Mouse (Mus musculus) ES-Bruce4 (cell line): Measurements from ENCODE around the gene Stau1. TPM values are rescaled to one million over a fixed set of nuclear protein-coding genes. Genes with fewer than 3 reads are reported as not detected.

Experiments used
- H3K27ac ChIP-seq: 2 replicates; pipeline ENCODE4 v1.5.1; 2012; ENCODE audit warnings: low read length, inconsistent platforms; ENCODE audit not compliant: insufficient read depth
- H3K27me3 ChIP-seq: 2 replicates; pipeline ENCODE4 v1.6.1; 2012; ENCODE audit warnings: mild to moderate bottlenecking, low read length, inconsistent platforms; ENCODE audit not compliant: control insufficient read depth, poor library complexity, insufficient read depth, severe bottlenecking
- H3K36me3 ChIP-seq: 2 replicates; pipeline ENCODE4 v1.6.1; 2012; ENCODE audit warnings: inconsistent platforms, mild to moderate bottlenecking, low read length, moderate library complexity; ENCODE audit not compliant: control insufficient read depth, poor library complexity, insufficient read depth, severe bottlenecking
- H3K4me1 ChIP-seq: one replicate; pipeline ENCODE4 v1.8.1; 2011; ENCODE audit warnings: low read length; ENCODE audit not compliant: control insufficient read depth, insufficient read depth
- H3K4me3 ChIP-seq: 2 replicates; pipeline ENCODE4 v1.5.1; 2011; ENCODE audit warnings: low read depth, mild to moderate bottlenecking, low read length
- H3K9ac ChIP-seq: 2 replicates; pipeline ENCODE4 v1.6.1; 2012; ENCODE audit warnings: low read depth, mild to moderate bottlenecking, inconsistent platforms; ENCODE audit not compliant: poor library complexity, severe bottlenecking
- H3K9me3 ChIP-seq: replicated peaks from 2 replicates; pipeline ENCODE4 v1.6.1; 2012; ENCODE audit warnings: mild to moderate bottlenecking, low read length, inconsistent platforms; ENCODE audit not compliant: control insufficient read depth, poor library complexity, insufficient read depth, severe bottlenecking
- CTCF ChIP-seq: IDR thresholded peaks from one replicate; pipeline ENCODE4 v1.8.1; 2011; ENCODE audit warnings: low read depth, low read length
- EP300 ChIP-seq: IDR thresholded peaks from 2 replicates; pipeline ENCODE4 v1.6.1; 2011; ENCODE audit warnings: low read depth, low read length; ENCODE audit not compliant: insufficient read depth
- POLR2A ChIP-seq: IDR thresholded peaks from one replicate; pipeline ENCODE4 v1.8.1; 2011; ENCODE audit warnings: low read length; ENCODE audit not compliant: insufficient read depth
- polyA plus RNA-seq: library from polyadenylated mRNA; stranded (reverse); fragments of >200 nt; gene quantifications from 2 replicates; pipeline ENCODE4 v1.2.4, GENCODE M21; 2011; ENCODE audit warnings: low read depth; ENCODE audit not compliant: missing spikeins, insufficient read depth, insufficient read length

Stau1 gene
- polyA plus RNA-seq: 50.1 and 55.4 TPM in 2 replicates

DNA sequence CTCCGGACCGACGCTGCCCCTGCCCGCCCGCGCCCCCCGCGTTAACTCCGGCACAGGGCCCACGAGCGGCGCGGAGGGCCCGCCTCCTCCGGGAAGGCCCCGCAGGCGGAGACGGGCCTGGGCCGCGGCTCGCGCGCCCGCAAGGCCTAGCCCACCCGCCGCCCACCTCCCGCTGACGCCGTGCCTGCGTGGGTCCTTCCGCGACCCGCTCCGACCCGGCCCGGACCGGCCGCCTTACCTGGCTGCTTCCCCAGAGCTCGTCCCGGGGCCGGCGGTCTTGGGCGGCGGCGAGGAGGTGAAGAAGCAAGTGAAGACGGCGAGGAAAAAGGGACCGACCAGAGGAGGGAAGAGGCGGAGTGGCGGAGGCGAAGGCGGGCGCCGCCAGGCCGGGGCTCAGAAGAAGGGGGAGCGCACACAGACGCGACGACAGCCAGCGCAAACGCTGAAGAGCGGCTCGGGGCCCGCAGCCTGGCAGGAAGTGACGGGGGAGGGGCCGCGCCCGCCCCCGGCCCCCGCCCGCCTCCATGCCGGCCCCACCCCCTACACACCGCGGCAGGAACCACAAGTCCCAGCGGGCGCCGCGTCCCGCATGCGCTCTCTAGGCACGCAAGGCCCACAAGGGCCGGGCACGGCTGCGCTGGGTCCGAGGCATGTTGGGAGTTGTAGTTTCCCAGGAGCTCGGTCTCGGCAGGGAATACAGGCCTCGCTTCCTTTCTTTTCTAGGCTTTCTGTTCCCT is at the start of gene Stau1:
TSS of gene Stau1 (minus strand) at position 504 of the 737 bp plus-strand sequence.
- TF ChIP-seq CTCF: no peak
- no peak for TF ChIP-seq EP300
- TF ChIP-seq POLR2A: peak; percentile 44

DNA sequence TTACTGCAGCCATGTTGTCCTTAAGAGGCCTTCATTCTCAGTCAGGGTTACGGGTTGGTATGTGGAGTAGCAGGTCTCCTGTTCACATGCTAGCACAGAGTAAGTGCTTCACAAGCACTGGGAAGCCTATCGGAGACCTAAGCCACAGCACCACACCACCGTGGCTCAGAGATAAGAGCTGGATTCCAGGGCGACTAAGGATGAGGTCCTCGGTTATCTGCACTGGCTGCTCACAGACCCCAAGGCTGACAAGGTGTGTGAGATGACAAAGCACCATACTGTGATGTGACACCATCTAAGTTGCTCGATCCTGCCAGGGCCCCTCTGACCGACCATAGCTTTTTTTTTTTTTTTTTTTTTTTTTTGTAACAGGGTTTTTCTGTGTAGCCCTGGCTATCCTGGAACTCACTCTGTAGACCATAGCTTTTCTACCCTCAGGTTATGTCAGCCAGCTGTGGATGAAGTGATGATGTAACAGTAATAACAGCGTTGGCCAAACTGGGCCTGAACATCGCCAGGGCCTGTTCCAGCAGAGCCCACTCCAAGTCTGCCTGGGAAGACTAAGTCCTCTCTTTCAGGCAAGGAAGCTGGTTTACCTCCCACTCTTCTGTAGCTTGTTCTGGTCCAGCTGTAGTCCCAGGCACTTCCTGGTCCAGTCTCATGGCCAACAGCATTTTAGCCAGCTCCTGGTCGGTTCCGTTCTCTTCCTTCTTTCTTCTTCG is 47.5 kb upstream of the Stau1 start:
- peaks cover 22% of the 10 kb centered on the region for H3K36me3 ChIP-seq
- H3K4me1 ChIP-seq: peaks cover 2% of the 10 kb centered on the region
- H3K4me3 ChIP-seq: no peak overlapping the region
- H3K9ac ChIP-seq: no peak overlapping the region
- no peaks in the 10 kb centered on the region for H3K27me3 ChIP-seq
- H3K9me3 ChIP-seq: no peaks in the 10 kb centered on the region
- no peak overlapping the region for H3K27ac ChIP-seq
- no peak for TF ChIP-seq EP300
- no peak for TF ChIP-seq CTCF
- TF ChIP-seq POLR2A: no peak

More for the DNA sequence above, at the start of gene Stau1:
- Histone ChIP-seq H3K9me3 (no peaks in the 10 kb centered on the region), H3K9ac (peak within 1 kb of the TSS; percentile 94), H3K4me3 (peak within 1 kb of the TSS; percentile 97), H3K4me1 (no peaks in the 10 kb centered on the region), H3K36me3 (no peaks in the 10 kb centered on the region), H3K27me3 (no peaks in the 10 kb centered on the region), H3K27ac (peak within 1 kb of the TSS; percentile 91)

DNA sequence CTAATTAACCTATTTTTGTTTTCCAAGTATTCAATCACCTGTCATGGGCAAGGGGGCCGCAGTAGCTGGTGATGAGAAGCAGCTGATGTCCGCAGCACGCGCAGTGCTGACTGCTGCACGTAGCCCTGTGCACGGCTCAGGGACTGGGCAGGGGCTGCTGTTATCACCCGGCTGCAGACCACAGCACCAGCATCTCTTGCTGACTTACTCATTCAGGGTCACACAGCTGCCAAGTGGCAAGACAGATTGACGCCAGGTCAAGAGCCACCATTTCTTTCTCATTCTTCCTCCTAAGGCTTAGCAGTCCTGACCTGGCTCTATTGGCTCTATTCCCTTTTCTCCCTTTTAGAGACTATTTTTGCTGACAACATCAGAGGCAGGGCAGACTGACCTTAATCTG is 43.3 kb upstream of the Stau1 start:
- Histone ChIP-seq H3K9me3 (no peaks in the 10 kb centered on the region), H3K36me3 (peaks cover 45% of the 10 kb centered on the region), H3K4me1 (no peaks in the 10 kb centered on the region), H3K9ac (no peak overlapping the region), H3K27me3 (no peaks in the 10 kb centered on the region), H3K4me3 (no peak overlapping the region), H3K27ac (no peak overlapping the region)
- TF ChIP-seq CTCF (no peak), POLR2A (no peak), EP300 (no peak)

DNA sequence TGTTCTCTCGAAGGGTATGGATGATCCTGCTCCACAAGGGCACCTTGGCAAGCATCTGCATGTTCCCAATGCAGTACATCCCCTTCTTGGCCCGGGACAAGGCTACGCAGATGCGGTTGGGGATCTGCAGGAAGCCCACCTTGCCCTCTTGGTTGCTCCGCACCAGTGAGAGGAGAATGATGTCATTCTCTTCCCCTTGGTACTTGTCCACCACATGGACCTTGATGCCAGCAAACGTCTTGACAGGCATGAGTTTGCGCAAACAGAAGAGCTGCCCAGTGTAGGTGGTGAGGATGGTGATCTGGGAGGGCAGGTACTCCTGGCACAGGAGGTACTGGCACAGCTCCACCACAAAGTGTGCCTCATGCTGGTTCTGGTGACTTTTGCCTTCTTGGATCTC is 42.6 kb upstream of the Stau1 start:
- Histone ChIP-seq H3K9me3 (no peaks in the 10 kb centered on the region), H3K4me3 (no peak overlapping the region), H3K9ac (no peak overlapping the region), H3K27ac (no peak overlapping the region), H3K4me1 (no peaks in the 10 kb centered on the region), H3K27me3 (no peaks in the 10 kb centered on the region), H3K36me3 (peaks cover 47% of the 10 kb centered on the region)
- TF ChIP-seq POLR2A (no peak), EP300 (no peak), CTCF (no peak)

- Histone ChIP-seq H3K27me3 (no peaks in the 10 kb centered on the region), H3K9ac (no peak overlapping the region), H3K27ac (no peak overlapping the region), H3K36me3 (peaks cover 51% of the 10 kb centered on the region), H3K9me3 (no peaks in the 10 kb centered on the region), H3K4me3 (no peak overlapping the region), H3K4me1 (no peaks in the 10 kb centered on the region)
- TF ChIP-seq CTCF (no peak), EP300 (no peak), POLR2A (no peak)
These were observed 42.2 kb upstream of the Stau1 start for GRCm38 (mm10) chr2:167038297-167038696.

- Histone ChIP-seq H3K9ac (no peak overlapping the region), H3K4me1 (no peaks in the 10 kb centered on the region), H3K27ac (no peak overlapping the region), H3K27me3 (no peaks in the 10 kb centered on the region), H3K4me3 (no peak overlapping the region), H3K36me3 (peaks cover 54% of the 10 kb centered on the region), H3K9me3 (no peaks in the 10 kb centered on the region)
- TF ChIP-seq CTCF: no peak
These were observed 41.6 kb upstream of the Stau1 start for GRCm38 (mm10) chr2:167037710-167038109.
